Mouse (Mus musculus) stomach, embryonic 15.5 days (tissue): Measurements from ENCODE around the gene Ptpdc1. TPM values are rescaled to one million over a fixed set of nuclear protein-coding genes. Genes with fewer than 3 reads are reported as not detected.
A peak's percentile ranks its signal among the peaks of the same experiment; 100 is the strongest.

Source experiments
- ATAC-seq: fragments of 200-750 bp; cut with Nextera tagmentation; 2 replicates; pipeline ENCODE4 v1.8.0; 2017; ENCODE audit warnings: low read depth, moderate number of reproducible peaks, moderate TSS enrichment; ENCODE audit not compliant: insufficient read depth, low FRiP score
- H3K27ac ChIP-seq: fragments of 300-500 bp; sonication (generic); 2 replicates; pipeline ENCODE4 v1.5.1; 2015; ENCODE audit warnings: mild to moderate bottlenecking, inconsistent platforms
- H3K27me3 ChIP-seq: fragments of 300-500 bp; sonication (generic); replicated peaks from 2 replicates; pipeline ENCODE4 v1.6.1; 2015; ENCODE audit warnings: inconsistent platforms
- H3K36me3 ChIP-seq: fragments of 300-500 bp; sonication (generic); 2 replicates; pipeline ENCODE4 v1.6.1; 2015; ENCODE audit warnings: inconsistent platforms
- H3K4me1 ChIP-seq: fragments of 300-500 bp; sonication (generic); 2 replicates; pipeline ENCODE4 v1.6.1; 2015; ENCODE audit warnings: inconsistent platforms
- H3K4me2 ChIP-seq: fragments of 300-500 bp; sonication (generic); 2 replicates; pipeline ENCODE4 v1.6.1; 2015; ENCODE audit warnings: mild to moderate bottlenecking, inconsistent platforms
- H3K4me3 ChIP-seq: fragments of 300-500 bp; sonication (generic); replicated peaks from 2 replicates; pipeline ENCODE4 v1.5.1; 2015; ENCODE audit warnings: inconsistent platforms
- H3K9ac ChIP-seq: fragments of 300-500 bp; sonication (generic); 2 replicates; pipeline ENCODE4 v1.6.1; 2015; ENCODE audit warnings: inconsistent platforms
- H3K9me3 ChIP-seq: fragments of 300-500 bp; sonication (generic); 2 replicates; pipeline ENCODE4 v1.6.1; 2016; ENCODE audit warnings: inconsistent platforms
- WGBS: fragments of 180-500 bp; shearing (Covaris S2); methylation state at CpG from one replicate; pipeline ENCODE4 v1.1.7; 2015; 5-methylcytosine and 5-hydroxymethylcytosine counted together
- polyA plus RNA-seq: library from polyadenylated mRNA; unstranded; fragments of >200 nt; fragmentation: Nextera tagmentation; extraction: Ambion mirVana; gene quantifications from 2 replicates; pipeline ENCODE4 v1.2.1, GENCODE M21; 2015

Gene Ptpdc1
- polyA plus RNA-seq, 1 experiment from 2014 or later, result 8.2 TPM

DNA sequence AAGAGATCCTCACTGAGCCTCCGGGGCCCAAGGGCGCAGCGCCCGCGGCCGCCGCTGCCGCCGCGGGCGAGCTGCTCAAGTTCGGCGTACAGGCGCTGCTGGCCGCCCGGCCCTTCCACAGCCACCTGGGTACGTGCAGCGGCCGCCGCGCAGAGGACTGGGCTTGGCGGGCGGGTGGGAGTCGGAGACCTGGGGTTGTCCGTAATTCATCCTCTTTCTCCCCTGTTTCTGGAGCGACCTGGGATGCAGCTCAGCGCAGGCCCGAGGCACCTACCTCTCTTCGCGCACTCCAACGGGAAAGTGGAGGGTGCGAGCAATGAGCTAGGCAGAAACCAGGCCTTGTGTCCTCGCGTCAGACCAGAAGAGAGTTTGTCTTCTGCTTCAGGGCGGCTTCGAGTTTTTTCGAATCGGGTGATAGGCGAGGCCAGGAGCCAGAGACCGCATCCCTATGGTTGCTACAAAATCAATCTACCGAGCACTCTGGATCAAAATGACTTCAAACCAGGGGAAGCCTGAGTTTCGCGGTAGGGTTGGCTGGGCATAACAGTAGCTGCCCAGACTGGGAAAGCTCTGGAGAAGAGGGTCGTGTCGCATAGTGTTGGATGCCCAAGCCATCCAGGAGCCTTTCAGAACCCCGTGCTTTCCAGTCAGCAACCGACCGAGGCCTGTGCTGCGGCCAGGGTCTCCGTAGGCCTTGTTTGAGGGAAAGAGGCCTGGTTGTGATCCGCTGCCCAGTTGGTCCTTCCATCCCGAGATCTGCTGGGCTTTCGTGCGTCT lies 37.9 kb upstream of the Ptpdc1 start:
- Histone ChIP-seq H3K27me3 (peaks cover 60% of the 10 kb centered on the region), H3K9me3 (no peaks in the 10 kb centered on the region), H3K9ac (peak overlapping the region; percentile 71), H3K36me3 (no peaks in the 10 kb centered on the region), H3K4me3 (peak overlapping the region; percentile 61), H3K4me1 (peaks cover 24% of the 10 kb centered on the region), H3K27ac (peak overlapping the region; percentile 87), H3K4me2 (peak overlapping the region; percentile 62)
- WGBS, result 3% methylated on average over 53 of the region's 54 CpGs
- no peak for ATAC-seq

DNA sequence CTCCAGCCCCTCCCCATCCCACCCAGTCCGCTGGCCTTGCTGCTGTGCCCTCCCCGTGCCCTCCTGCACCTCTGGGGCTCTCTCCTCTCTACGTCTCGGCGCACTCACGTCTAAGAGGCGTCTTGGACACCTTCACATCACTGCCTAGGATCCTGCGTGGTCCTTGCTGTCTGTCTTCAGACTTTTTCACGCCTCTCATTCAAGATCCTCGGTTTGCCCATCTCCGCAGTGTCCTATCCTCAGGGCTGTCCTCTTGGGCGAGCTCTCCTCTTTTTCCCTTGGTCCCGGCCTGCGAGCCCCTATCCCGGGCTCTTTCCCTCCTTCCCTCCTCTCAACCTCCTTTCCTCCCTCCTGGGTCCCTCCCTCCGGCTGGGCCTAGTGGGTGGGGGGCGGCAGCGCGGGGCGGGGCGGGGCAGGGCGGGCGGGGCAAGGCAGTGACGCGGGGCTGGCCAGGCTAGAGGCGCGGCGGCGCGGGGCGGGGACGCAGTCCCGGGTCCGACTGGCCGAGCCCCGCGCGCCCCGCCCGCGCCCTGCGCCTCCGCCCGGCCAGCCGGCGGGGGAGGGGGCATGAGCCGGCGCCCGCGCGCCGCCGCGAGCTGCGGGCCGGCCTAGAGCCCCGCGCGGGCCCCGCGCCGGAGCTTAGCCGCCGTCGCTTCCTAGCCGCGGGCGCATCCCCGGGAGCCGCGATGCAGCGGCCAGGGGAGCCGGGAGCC lies 37.1 kb upstream of the Ptpdc1 start, which contains the start of gene Barx1:
TSS of gene Barx1 (plus strand) at position 568 of the 713 bp plus-strand sequence.
- peak; percentile 80 for ATAC-seq
- Histone ChIP-seq H3K4me2 (peak within 1 kb of the TSS; percentile 62), H3K4me3 (peak within 1 kb of the TSS; percentile 61), H3K4me1 (peaks cover 28% of the 10 kb centered on the region), H3K36me3 (no peaks in the 10 kb centered on the region), H3K27ac (peak within 1 kb of the TSS; percentile 91), H3K9ac (peak within 1 kb of the TSS; percentile 71), H3K9me3 (no peaks in the 10 kb centered on the region), H3K27me3 (peaks cover 63% of the 10 kb centered on the region)
- under 1% methylated on average over 62 of the region's 73 CpGs for WGBS

DNA sequence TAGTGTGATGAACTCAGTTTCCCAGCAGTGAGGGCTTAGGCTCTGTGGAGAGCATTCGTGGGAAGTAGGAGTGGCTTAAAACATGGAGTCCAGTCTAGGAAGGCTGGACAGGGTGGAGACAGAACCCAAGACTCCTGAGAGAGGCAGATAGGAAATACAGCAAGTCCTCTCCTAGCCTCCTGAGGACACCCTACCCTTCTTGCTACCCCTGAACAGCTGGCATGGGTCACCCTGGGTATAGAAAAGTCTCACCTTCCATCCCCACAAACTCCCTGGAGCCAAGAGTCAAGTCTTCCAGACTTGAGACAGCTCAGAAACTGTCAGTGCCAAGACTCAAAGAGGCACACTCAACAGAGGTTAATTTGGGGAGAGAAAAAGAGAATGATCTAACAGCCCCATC lies 36.1 kb upstream of the Ptpdc1 start:
- Histone ChIP-seq H3K4me3 (peak overlapping the region; percentile 61), H3K27me3 (peaks cover 63% of the 10 kb centered on the region), H3K27ac (peak overlapping the region; percentile 91), H3K9ac (no peak overlapping the region), H3K4me1 (peaks cover 31% of the 10 kb centered on the region), H3K9me3 (no peaks in the 10 kb centered on the region), H3K4me2 (peak overlapping the region; percentile 62), H3K36me3 (no peaks in the 10 kb centered on the region)
- ATAC-seq, result 0 out of 2 replicates have a peak, but pooled peaks have one; percentile 6
- WGBS, result 4% methylated on average over 1 of the region's 1 CpGs

DNA sequence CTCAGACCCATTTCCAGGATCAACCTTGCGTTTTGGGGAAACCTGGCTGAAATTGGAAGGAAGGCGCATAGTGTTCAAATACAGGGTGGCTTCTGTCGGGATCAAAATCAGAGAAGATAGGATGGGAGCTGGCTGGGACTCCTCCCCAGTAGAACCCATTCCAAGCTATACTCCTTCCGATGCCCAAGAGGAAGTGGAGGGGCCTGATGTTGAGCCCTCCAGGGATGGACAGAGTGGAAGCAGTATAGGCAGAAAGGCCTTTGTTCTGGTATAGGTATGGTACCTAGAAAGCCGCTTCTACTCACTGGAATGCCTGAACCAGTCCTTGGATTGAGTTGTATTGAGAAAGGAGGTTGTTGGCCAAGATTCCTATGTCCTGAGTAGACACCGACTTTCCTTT lies 35.3 kb upstream of the Ptpdc1 start:
- Histone ChIP-seq H3K9me3 (no peaks in the 10 kb centered on the region), H3K27me3 (peaks cover 60% of the 10 kb centered on the region), H3K4me3 (peak overlapping the region; percentile 61), H3K9ac (no peak overlapping the region), H3K36me3 (no peaks in the 10 kb centered on the region), H3K4me1 (peaks cover 29% of the 10 kb centered on the region), H3K27ac (peak overlapping the region; percentile 91), H3K4me2 (peak overlapping the region; percentile 62)
- no peak for ATAC-seq
- 24% methylated on average over 6 of the region's 6 CpGs for WGBS

DNA sequence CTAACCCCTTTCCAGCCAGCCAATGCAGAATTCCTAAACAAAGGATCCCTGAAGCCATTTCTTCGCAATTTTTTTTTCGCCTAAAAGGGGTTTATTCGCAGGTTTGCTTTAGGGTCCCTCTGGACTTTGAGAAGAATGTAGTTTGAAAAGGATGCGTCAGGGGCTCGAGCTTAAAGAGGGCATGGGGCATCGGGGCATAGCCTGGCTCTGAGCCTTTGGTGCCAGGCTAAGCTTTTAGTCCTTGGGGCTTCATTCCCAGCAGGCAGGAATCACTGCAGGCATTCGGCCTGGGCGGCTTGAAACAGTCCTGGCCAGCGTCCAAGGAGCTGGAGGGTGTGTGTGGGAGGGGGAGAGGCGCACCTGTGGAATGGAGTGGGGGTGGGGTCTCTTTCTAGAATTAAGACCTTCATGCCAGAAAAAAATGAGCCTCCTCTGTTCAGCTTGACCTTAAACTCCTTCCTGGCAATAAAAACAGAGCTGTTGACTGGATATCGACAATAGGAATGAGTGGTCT lies 34.8 kb upstream of the Ptpdc1 start:
- peak overlapping the region; percentile 91 for H3K27ac ChIP-seq
- H3K9ac ChIP-seq, result peak overlapping the region; percentile 12; the same call in 1 of the 2 replicates
- 3% methylated on average over 11 of the region's 11 CpGs for WGBS
- H3K27me3 ChIP-seq, result peaks cover 56% of the 10 kb centered on the region
- H3K4me2 ChIP-seq, result peak overlapping the region; percentile 62
- H3K9me3 ChIP-seq, result no peaks in the 10 kb centered on the region
- peak overlapping the region; percentile 61 for H3K4me3 ChIP-seq
- H3K36me3 ChIP-seq, result no peaks in the 10 kb centered on the region
- ATAC-seq, result no peak
- peaks cover 28% of the 10 kb centered on the region for H3K4me1 ChIP-seq

DNA sequence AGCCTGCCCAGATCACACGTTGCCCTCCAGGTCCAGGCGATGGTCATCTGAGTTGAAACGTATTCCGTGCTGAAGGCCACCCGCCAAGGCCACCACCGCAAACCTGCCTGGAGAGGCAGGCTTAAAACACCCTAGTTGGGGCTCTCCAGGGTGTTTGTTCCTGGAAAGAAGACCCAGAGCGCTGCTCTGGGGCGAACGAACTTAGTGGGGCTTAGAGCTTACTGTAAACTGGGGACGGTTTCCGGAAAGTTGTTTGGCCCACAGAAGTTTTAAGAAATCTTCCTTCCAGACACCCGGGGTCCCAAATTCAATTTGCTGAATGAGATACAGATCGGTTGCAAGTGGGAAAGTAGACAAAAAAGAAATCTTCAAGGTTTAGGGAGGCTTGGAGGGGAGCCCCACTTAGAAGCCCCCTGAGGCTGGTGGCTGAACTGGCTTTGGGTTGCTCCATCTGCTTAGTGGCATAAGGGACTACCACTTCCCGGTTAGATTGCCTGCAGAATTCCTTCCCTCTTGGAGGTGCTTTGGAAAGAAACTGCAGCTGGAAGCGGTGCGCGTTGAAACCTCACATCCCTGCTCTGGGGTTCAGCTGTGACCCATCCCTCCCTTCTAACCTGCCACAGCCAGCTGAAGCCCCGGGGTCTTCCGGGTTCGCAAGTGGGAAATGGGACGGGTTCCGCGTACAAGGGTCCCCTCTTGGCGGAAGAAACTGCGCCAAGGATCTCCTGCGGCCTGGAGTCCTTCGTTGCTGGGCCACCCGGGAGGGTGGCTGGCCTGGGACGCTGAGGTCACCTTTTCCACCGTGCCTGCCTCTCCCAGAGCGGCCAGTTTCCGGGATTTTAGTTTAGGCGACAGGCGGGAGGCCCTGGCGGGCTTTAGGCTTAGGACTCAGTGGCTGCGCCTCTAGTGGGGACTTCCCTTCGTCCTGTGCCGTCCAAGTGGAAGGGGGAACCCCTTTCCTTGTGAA lies 34.1 kb upstream of the Ptpdc1 start:
- Histone ChIP-seq H3K27me3 (peaks cover 48% of the 10 kb centered on the region), H3K9ac (peak overlapping the region; percentile 12), H3K9me3 (no peaks in the 10 kb centered on the region), H3K4me3 (peak overlapping the region; percentile 61), H3K36me3 (no peaks in the 10 kb centered on the region), H3K4me2 (peak overlapping the region; percentile 62), H3K4me1 (peaks cover 28% of the 10 kb centered on the region), H3K27ac (peak overlapping the region; percentile 91)
- WGBS, result 5% methylated on average over 38 of the region's 38 CpGs
- no peak for ATAC-seq

DNA sequence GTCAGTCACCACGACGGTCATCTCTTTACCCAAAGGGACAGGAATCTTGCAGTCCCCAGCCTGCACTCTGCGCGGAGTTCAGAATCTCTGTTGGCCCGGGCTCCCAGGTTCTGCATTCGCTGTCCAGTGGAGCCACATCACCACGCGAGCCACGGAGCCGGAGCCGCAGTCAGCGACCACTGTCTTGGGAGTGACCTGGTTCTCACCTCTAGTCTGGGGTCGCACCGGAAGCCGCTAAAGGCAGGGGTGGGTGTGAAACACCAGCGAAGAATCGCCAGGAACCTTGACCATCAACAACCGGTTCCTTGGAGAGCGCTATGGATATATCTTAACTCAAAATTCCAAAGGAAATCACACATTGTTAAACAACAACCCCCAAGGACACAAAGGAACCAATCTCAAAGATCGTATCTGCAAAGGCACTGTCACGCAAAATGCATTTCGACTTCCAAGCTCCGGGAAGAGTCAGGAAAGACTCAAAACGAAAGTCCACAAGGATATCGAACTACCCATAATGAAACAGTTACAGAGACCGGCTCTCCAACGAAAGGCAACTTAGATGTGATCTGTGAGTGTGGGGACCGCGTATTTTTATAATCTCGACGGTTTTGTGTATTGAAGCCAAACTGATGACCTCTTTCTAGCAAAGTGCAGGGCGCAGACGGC lies 33.3 kb upstream of the Ptpdc1 start:
- peaks cover 28% of the 10 kb centered on the region for H3K4me1 ChIP-seq
- peaks cover 40% of the 10 kb centered on the region for H3K27me3 ChIP-seq
- H3K4me2 ChIP-seq, result peak overlapping the region; percentile 62
- H3K27ac ChIP-seq, result peak overlapping the region; percentile 91
- 0 out of 2 replicates have a peak overlapping the region, but pooled peaks have one; percentile 29 for H3K9ac ChIP-seq
- H3K9me3 ChIP-seq, result no peaks in the 10 kb centered on the region
- ATAC-seq, result no peak
- H3K4me3 ChIP-seq, result peak overlapping the region; percentile 61
- H3K36me3 ChIP-seq, result no peaks in the 10 kb centered on the region
- whole genome bisulfite sequencing, result 2% methylated on average over 33 of the region's 33 CpGs

DNA sequence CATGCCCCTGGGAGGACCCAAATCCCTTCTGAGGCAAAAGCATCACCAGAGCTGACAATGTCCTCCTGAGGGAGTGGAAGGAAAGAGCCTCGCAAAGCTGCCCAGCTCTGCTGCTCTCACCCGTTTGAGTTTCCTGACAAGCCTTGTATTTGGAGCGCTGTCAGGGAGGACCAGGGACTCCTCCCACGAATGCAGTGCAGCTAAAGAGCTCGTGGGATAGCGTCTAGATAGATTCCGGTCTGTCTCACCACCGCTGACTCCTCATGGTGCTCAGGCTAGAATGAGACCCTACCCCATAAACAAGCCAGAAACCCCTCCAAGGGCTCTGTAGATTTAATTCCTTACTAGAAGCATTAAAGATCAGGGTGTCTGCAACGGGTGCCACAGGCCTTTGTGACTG lies 32.3 kb upstream of the Ptpdc1 start:
- H3K4me3 ChIP-seq, result peak overlapping the region; percentile 61; the same call in 1 of the 2 replicates
- 10% methylated on average over 9 of the region's 9 CpGs for WGBS

DNA sequence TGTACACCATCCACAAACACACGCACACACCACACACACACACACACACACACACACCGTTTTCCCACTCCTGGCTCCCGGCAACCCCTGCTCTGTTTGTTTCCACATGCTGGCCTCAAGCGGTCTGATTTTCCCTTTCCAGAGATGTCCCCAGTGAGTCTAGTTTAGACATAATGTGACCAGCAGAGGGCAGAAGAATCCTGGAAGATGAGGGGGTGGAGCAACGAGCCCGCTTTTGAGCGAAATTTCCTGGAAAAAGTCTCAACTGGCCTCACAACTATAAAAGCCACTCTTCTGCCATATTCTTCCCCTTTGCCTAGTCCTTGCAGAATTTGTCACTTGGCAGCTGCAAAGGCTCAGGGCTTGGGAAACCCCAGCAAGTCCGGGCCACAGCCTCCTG lies 30.2 kb upstream of the Ptpdc1 start:
- H3K4me2 ChIP-seq, result no peak overlapping the region
- peaks cover 11% of the 10 kb centered on the region for H3K27me3 ChIP-seq
- no peak overlapping the region for H3K4me3 ChIP-seq
- no peaks in the 10 kb centered on the region for H3K36me3 ChIP-seq
- WGBS, result 1% methylated on average over 8 of the region's 8 CpGs
- no peak overlapping the region for H3K9ac ChIP-seq
- peaks cover 23% of the 10 kb centered on the region for H3K4me1 ChIP-seq
- H3K27ac ChIP-seq, result peak overlapping the region; percentile 78
- peak; percentile 32; the same call in 1 of the 2 replicates for ATAC-seq
- no peaks in the 10 kb centered on the region for H3K9me3 ChIP-seq

More for the DNA sequence above, 32.3 kb upstream of the Ptpdc1 start:
- ATAC-seq, result no peak
- H3K4me1 ChIP-seq, result peaks cover 24% of the 10 kb centered on the region
- H3K36me3 ChIP-seq, result no peaks in the 10 kb centered on the region
- H3K4me2 ChIP-seq, result peak overlapping the region; percentile 38
- peaks cover 32% of the 10 kb centered on the region for H3K27me3 ChIP-seq
- H3K9ac ChIP-seq, result no peak overlapping the region
- H3K27ac ChIP-seq, result peak overlapping the region; percentile 49; the same call in 1 of the 2 replicates
- no peaks in the 10 kb centered on the region for H3K9me3 ChIP-seq

DNA sequence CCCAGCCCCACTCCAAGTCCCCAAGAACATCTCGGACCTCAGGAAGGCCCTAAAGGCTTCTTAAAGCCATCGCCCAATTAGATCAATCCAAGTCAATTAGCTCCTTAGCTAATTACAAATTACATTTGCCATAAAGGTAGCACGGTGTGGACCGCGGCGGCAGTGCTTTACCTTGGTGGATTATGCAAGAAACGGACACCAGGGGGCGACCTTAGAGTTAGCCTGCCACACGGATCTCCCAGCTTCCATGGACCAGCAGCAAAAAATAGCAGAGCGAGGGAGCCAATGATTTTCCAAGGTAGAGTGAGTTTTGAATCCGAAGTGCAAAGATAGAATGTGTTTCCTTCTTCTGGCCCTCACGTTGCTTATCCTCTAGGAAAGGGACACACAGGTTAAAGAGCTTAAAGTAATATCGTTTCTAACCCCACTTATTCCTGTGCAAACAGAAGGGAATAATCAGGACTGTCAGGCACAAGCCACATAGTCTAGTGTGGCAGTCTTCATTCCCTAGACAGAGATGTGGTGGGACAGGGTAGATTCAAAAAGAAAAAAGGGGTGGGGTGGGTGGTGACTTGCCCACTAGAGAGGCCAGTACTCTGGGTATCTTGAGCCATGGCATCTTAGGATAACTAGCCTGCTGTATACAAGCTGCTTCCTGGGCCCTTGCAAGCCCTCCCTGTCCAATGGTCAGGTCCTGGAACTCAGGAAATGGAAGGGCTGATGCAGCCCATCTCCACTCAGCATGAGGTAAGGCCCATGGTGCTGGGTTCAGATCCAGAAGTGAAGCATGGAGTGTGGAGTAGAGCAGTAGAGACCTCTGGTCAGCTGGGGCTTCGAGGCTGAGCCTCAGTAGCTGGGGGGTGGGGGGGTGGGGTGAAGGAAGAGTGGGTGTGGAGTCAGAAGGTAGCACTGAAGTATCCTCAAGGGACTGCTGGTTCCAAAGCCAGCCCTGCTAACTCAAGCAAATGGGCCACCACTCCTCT lies 28.6 kb upstream of the Ptpdc1 start:
- Histone ChIP-seq H3K9me3 (no peaks in the 10 kb centered on the region), H3K27me3 (peaks cover 10% of the 10 kb centered on the region; the same call in 1 of the 2 replicates), H3K4me3 (no peak overlapping the region), H3K4me1 (peaks cover 14% of the 10 kb centered on the region; the same call in 1 of the 2 replicates), H3K36me3 (no peaks in the 10 kb centered on the region), H3K9ac (no peak overlapping the region), H3K4me2 (no peak overlapping the region), H3K27ac (no peak overlapping the region)
- WGBS, result 9% methylated on average over 14 of the region's 14 CpGs
- peak; percentile 5; the same call in 1 of the 2 replicates for ATAC-seq
